Mouse (Mus musculus) cerebellum, postnatal 36 days (tissue): ENCODE data around the gene 2210418O10Rik.
"Not testable (repeated sequence)": the region's sequence is repeated elsewhere in the genome, so short reads cannot be mapped to it uniquely, and the experiment has no call there.

Source experiments
- DNase-seq, 2 experiments: peaks; one replicate each; pipeline ENCODE4 v3.0.0; 2021 to 2022; ENCODE audit warnings: mixed read lengths in 2 of 2

2210418O10Rik gene

GRCm38 (mm10) chr2:176226269-176226668 is at the start of gene 2210418O10Rik:
Gene 2210418O10Rik (plus strand): TSS chr2:176226569.
- not testable (repeated sequence) for DNase-seq

GRCm38 (mm10) chr2:176248519-176248918 is 22.1 kb downstream of the 2210418O10Rik start:
- DNase-seq = not testable (repeated sequence)
